Mouse (Mus musculus) myocyte (in vitro differentiated cells): Measurements from ENCODE around the gene Arhgap8. TPM values are rescaled to one million over a fixed set of nuclear protein-coding genes. Genes with fewer than 3 reads are reported as not detected.
A peak's percentile ranks its signal among the peaks of the same experiment; 100 is the strongest.

ENCODE experiments used
- H3K27me3 ChIP-seq: one replicate; pipeline ENCODE4 v1.6.1; 2011; ENCODE audit not compliant: control insufficient read depth, insufficient read depth, insufficient read length
- H3K36me3 ChIP-seq: one replicate; pipeline ENCODE4 v1.6.1; 2011; ENCODE audit not compliant: control insufficient read depth, insufficient read depth
- H3K4me2 ChIP-seq: one replicate; pipeline ENCODE4 v1.6.1; 2011; ENCODE audit warnings: low read depth, control low read depth
- H3K4me3 ChIP-seq: one replicate; pipeline ENCODE4 v1.5.1; 2011; ENCODE audit warnings: mild to moderate bottlenecking, control low read depth, moderate library complexity
- H3K79me2 ChIP-seq: one replicate; pipeline ENCODE4 v1.6.1; 2011; ENCODE audit not compliant: control insufficient read depth, insufficient read depth
- H3ac ChIP-seq: one replicate; pipeline ENCODE4 v1.6.1; 2011; ENCODE audit not compliant: control insufficient read depth, insufficient read length
- CEBPB ChIP-seq: IDR thresholded peaks from 2 replicates; pipeline ENCODE4 v1.6.1; 2011; ENCODE audit warnings: mild to moderate bottlenecking, moderate library complexity; ENCODE audit not compliant: poor library complexity, insufficient read depth, severe bottlenecking
- E2F4 ChIP-seq: IDR thresholded peaks from one replicate; pipeline ENCODE4 v1.6.1; 2011; ENCODE audit warnings: mild to moderate bottlenecking, control low read depth, moderate library complexity; ENCODE audit not compliant: insufficient read depth
- MAX ChIP-seq: IDR thresholded peaks from one replicate; pipeline ENCODE4 v1.6.1; 2011; ENCODE audit warnings: low read depth, mild to moderate bottlenecking, control low read depth
- MYOD1 ChIP-seq, 3 experiments: IDR thresholded peaks; one replicate each; pipeline ENCODE4 v1.6.1; 2011; ENCODE audit warnings: control low read depth in 2 of 3, low read depth in 2 of 3, mild to moderate bottlenecking in 2 of 3, moderate library complexity in 1 of 3; ENCODE audit not compliant: insufficient read length in 2 of 3, control insufficient read depth in 1 of 3
- MYOG ChIP-seq, 3 experiments: IDR thresholded peaks; one replicate each; pipeline ENCODE4 v1.6.1; 2011; ENCODE audit warnings: control low read depth in 2 of 3, low read depth in 2 of 3, mild to moderate bottlenecking in 2 of 3; ENCODE audit not compliant: insufficient read length in 2 of 3, control insufficient read depth in 1 of 3, insufficient read depth in 1 of 3
- POLR2A ChIP-seq: IDR thresholded peaks from one replicate; pipeline ENCODE4 v1.6.1; 2011; ENCODE audit warnings: low read depth, mild to moderate bottlenecking, control low read depth, moderate library complexity; ENCODE audit not compliant: insufficient read length
- POLR2AphosphoS2 ChIP-seq: IDR thresholded peaks from one replicate; pipeline ENCODE4 v1.6.1; 2011; ENCODE audit warnings: low read depth, control low read depth; ENCODE audit not compliant: insufficient read length
- REST ChIP-seq: IDR thresholded peaks from one replicate; pipeline ENCODE4 v1.6.1; 2011; ENCODE audit warnings: mild to moderate bottlenecking, control low read depth, moderate library complexity; ENCODE audit not compliant: insufficient read depth, insufficient read length
- SRF ChIP-seq: IDR thresholded peaks from one replicate; pipeline ENCODE4 v1.6.1; 2011; ENCODE audit warnings: low read depth; ENCODE audit not compliant: control insufficient read depth, insufficient read length
- TCF12 ChIP-seq: IDR thresholded peaks from one replicate; pipeline ENCODE4 v1.6.1; 2011; ENCODE audit warnings: mild to moderate bottlenecking, control low read depth; ENCODE audit not compliant: poor library complexity, insufficient read depth, severe bottlenecking
- TCF3 ChIP-seq: IDR thresholded peaks from one replicate; pipeline ENCODE4 v1.6.1; 2011; ENCODE audit warnings: low read depth, control low read depth; ENCODE audit not compliant: insufficient read length
- USF1 ChIP-seq: IDR thresholded peaks from one replicate; pipeline ENCODE4 v1.6.1; 2011; ENCODE audit warnings: low read depth, mild to moderate bottlenecking, control low read depth, moderate library complexity
- polyA plus RNA-seq: library from polyadenylated mRNA; unstranded; fragments of >200 nt; fragmentation: generic; extraction: Trizol; gene quantifications from one replicate; pipeline ENCODE4 v1.2.1, GENCODE M21; 2012; ENCODE audit warnings: missing spikeins

Arhgap8 gene
- polyA plus RNA-seq, 1 experiment: not detected

DNA sequence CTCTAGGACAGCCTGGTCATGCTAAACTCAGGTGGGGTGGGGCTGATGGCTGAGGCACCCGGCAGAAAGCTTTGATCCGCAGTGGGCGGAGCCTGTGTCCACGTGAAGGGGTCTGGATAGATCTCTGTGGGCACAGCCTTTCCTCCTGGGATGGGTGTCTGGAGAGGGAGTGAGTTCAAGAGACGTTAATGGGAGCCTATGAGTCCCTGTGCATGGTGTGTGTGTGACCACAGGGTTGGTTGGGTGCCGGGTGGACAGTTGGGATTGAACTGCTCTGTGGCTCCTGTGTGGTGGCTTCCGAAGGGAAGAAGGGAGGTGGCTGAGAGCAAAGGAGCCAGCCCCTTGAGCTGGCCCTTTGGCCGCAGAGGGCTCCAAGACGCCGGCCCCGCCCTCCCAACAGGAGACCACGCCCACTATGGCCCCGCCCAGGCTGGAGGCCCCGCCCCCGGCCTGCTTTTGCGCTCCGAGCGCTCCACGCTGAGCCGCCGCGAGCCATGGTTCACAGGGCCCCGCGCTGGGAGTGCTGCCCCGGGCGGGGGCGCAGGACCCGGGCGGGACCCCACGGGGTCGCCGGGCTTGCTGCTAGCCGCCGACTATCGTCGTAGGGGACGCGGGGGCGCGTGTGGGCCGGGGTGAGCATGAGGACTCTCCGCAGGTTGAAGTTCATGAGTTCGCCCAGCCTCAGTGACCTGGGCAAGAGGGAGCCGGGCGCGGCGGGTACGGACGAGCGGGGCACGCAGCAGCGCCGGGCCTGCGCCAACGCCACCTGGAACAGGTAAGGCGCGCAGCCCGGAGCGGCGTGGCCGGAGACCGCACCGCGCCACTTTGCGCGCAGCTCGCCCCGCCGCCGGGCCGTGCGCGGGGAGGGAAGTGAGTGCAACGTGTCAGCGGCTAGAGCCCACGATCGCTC lies 39.1 kb upstream of the Arhgap8 start:
- H3ac ChIP-seq: peak overlapping the region; percentile 41
- peak overlapping the region; percentile 23 for H3K4me3 ChIP-seq
- peak in 1 of 3 experiments; percentile 5 for TF ChIP-seq MYOG (IDR thresholded peaks at IDR 0.05; ENCODE audit: control insufficient read depth in 1 of 3, insufficient read depth in 1 of 3, insufficient read length in 2 of 3, low read depth in 2 of 3)
- TF ChIP-seq USF1: peak; percentile 38
- TF ChIP-seq POLR2AphosphoS2: no peak
- no peak for TF ChIP-seq E2F4
- peak; percentile 66 for TF ChIP-seq POLR2A
- TF ChIP-seq MYOD1 (IDR thresholded peaks at IDR 0.05; ENCODE audit: control insufficient read depth in 1 of 3, insufficient read length in 2 of 3, low read depth in 2 of 3): peak in 1 of 3 experiments; percentile 38
- H3K27me3 ChIP-seq: no peaks in the 10 kb centered on the region
- no peaks in the 10 kb centered on the region for H3K36me3 ChIP-seq
- H3K79me2 ChIP-seq: peaks cover 6% of the 10 kb centered on the region
- H3K4me2 ChIP-seq: peak overlapping the region; percentile 88

DNA sequence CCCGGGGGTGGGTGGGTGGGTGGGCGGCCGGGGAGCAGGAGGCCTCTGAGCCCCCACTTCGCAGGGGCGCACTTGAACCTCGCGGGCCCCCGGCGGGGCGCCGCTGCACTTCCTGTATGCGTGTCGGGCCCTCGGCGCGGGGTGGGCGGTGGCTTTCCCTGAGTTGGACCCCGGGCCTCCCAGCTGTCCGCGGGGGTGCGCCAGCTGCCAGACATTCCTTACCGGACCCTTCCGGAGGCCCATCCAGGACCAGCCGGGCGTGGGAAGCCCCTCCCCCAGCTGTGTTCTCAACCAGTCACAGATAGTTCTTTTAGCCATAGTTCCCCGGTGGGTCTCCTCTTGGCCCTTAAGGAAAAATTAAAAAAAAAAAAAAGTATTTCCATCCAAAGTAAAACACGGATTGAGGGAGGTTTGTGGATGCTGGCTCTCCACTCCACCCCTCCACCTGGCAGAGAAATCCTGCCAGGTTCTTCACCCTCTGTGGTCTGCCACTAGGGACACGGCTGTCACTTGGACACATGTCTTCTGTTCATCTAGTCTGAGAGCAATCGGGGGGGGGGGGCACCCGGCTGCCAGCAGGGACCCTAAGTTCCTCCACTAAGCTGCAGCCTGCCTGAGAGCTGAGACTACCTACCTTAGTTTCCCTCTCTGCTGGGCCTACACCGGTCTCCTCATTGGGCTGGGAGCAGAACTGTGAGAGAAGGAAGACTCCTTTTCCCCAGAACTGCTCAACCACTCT lies 38.2 kb upstream of the Arhgap8 start:
- H3K79me2 ChIP-seq: peaks cover 6% of the 10 kb centered on the region
- TF ChIP-seq MYOG (IDR thresholded peaks at IDR 0.05; ENCODE audit: control insufficient read depth in 1 of 3, insufficient read depth in 1 of 3, insufficient read length in 2 of 3, low read depth in 2 of 3) (peak in 2 of 3 experiments; percentile 93 to 94), POLR2AphosphoS2 (no peak), SRF (no peak), MYOD1 (IDR thresholded peaks at IDR 0.05; ENCODE audit: control insufficient read depth in 1 of 3, insufficient read length in 2 of 3, low read depth in 2 of 3) (peak in 2 of 3 experiments; percentile 83 to 89), MAX (no peak), REST (no peak), USF1 (no peak), E2F4 (peak; percentile 21), TCF12 (peak; percentile 44), TCF3 (peak; percentile 37)
- H3K4me2 ChIP-seq: peak overlapping the region; percentile 88
- H3ac ChIP-seq: peak overlapping the region; percentile 41
- H3K36me3 ChIP-seq: no peaks in the 10 kb centered on the region
- peak overlapping the region; percentile 23 for H3K4me3 ChIP-seq
- no peaks in the 10 kb centered on the region for H3K27me3 ChIP-seq

GRCm38 (mm10) chr15:84682206-84682605 lies 37.6 kb upstream of the Arhgap8 start:
- H3K79me2 ChIP-seq: peaks cover 6% of the 10 kb centered on the region
- H3K4me2 ChIP-seq: peak overlapping the region; percentile 88
- no peak overlapping the region for H3ac ChIP-seq
- no peaks in the 10 kb centered on the region for H3K36me3 ChIP-seq
- no peaks in the 10 kb centered on the region for H3K27me3 ChIP-seq
- TF ChIP-seq MYOD1 (IDR thresholded peaks at IDR 0.05; ENCODE audit: control insufficient read depth in 1 of 3, insufficient read length in 2 of 3, low read depth in 2 of 3) (no peak), POLR2AphosphoS2 (no peak), POLR2A (no peak), MAX (no peak), E2F4 (no peak), MYOG (IDR thresholded peaks at IDR 0.05; ENCODE audit: control insufficient read depth in 1 of 3, insufficient read depth in 1 of 3, insufficient read length in 2 of 3, low read depth in 2 of 3) (no peak), USF1 (no peak), CEBPB (no peak), SRF (no peak), REST (no peak), TCF3 (no peak), TCF12 (no peak)
- peak overlapping the region; percentile 23 for H3K4me3 ChIP-seq

GRCm38 (mm10) chr15:84682821-84683220 lies 37.0 kb upstream of the Arhgap8 start:
- peaks cover 6% of the 10 kb centered on the region for H3K79me2 ChIP-seq
- no peaks in the 10 kb centered on the region for H3K27me3 ChIP-seq
- no peak overlapping the region for H3K4me3 ChIP-seq
- no peak for TF ChIP-seq MYOG (IDR thresholded peaks at IDR 0.05; ENCODE audit: control insufficient read depth in 1 of 3, insufficient read depth in 1 of 3, insufficient read length in 2 of 3, low read depth in 2 of 3)
- TF ChIP-seq E2F4: no peak
- no peak for TF ChIP-seq USF1
- TF ChIP-seq MYOD1 (IDR thresholded peaks at IDR 0.05; ENCODE audit: control insufficient read depth in 1 of 3, insufficient read length in 2 of 3, low read depth in 2 of 3): no peak
- TF ChIP-seq CEBPB: no peak
- TF ChIP-seq TCF12: no peak
- TF ChIP-seq REST: no peak
- TF ChIP-seq POLR2A: no peak
- TF ChIP-seq TCF3: no peak
- TF ChIP-seq SRF: no peak
- TF ChIP-seq POLR2AphosphoS2: no peak
- TF ChIP-seq MAX: no peak
- H3ac ChIP-seq: no peak overlapping the region
- no peak overlapping the region for H3K4me2 ChIP-seq
- no peaks in the 10 kb centered on the region for H3K36me3 ChIP-seq
